Mouse (Mus musculus) CH12.LX (cell line): ENCODE results near the gene Syk.

ENCODE experiments used
- CTCF ChIP-seq, 2 experiments: IDR thresholded peaks in 1 of 2; conservative IDR thresholded peaks in 1 of 2; 2 replicates each; pipeline ENCODE4 v1.5.1; 2011 to 2012; ENCODE audit warnings: low read depth in 2 of 2, low read length in 2 of 2, improper control_type of control experiment in 1 of 2, inconsistent platforms in 1 of 2, mild to moderate bottlenecking in 1 of 2, moderate library complexity in 1 of 2
- EP300 ChIP-seq: IDR thresholded peaks from 2 replicates; pipeline ENCODE4 v1.6.1; 2011; ENCODE audit warnings: low read length, improper control_type of control experiment
- ETS1 ChIP-seq: conservative IDR thresholded peaks from 2 replicates; pipeline ENCODE4 v1.6.1; 2012; ENCODE audit warnings: low read depth, mild to moderate bottlenecking, inconsistent platforms, low read length, improper control_type of control experiment, moderate library complexity
- IRF4 ChIP-seq: IDR thresholded peaks from 2 replicates; pipeline ENCODE4 v1.6.1; 2014; ENCODE audit warnings: low read depth, mild to moderate bottlenecking, inconsistent platforms, low read length, improper control_type of control experiment
- MEF2A ChIP-seq: IDR thresholded peaks from 2 replicates; pipeline ENCODE4 v1.6.1; 2014; ENCODE audit warnings: low read depth, mild to moderate bottlenecking, inconsistent platforms, low read length, improper control_type of control experiment, borderline replicate concordance
- NELFE ChIP-seq: IDR thresholded peaks from 2 replicates; pipeline ENCODE4 v1.6.1; 2011; ENCODE audit warnings: low read depth, low read length, improper control_type of control experiment
- POLR2A ChIP-seq: IDR thresholded peaks from 2 replicates; pipeline ENCODE4 v1.6.1; 2011; ENCODE audit warnings: low read depth, mild to moderate bottlenecking, improper control_type of control experiment, low read length
- POLR2AphosphoS2 ChIP-seq: IDR thresholded peaks from 2 replicates; pipeline ENCODE4 v1.6.1; 2011; ENCODE audit warnings: low read depth, low read length, improper control_type of control experiment
- ZMIZ1 ChIP-seq: IDR thresholded peaks from 2 replicates; pipeline ENCODE4 v1.6.1; 2012; ENCODE audit warnings: low read depth, mild to moderate bottlenecking, inconsistent platforms, low read length, improper control_type of control experiment
- ZNF384 ChIP-seq: IDR thresholded peaks from 2 replicates; pipeline ENCODE4 v1.6.1; 2012; ENCODE audit warnings: low read depth, low read length, improper control_type of control experiment, inconsistent platforms

DNA sequence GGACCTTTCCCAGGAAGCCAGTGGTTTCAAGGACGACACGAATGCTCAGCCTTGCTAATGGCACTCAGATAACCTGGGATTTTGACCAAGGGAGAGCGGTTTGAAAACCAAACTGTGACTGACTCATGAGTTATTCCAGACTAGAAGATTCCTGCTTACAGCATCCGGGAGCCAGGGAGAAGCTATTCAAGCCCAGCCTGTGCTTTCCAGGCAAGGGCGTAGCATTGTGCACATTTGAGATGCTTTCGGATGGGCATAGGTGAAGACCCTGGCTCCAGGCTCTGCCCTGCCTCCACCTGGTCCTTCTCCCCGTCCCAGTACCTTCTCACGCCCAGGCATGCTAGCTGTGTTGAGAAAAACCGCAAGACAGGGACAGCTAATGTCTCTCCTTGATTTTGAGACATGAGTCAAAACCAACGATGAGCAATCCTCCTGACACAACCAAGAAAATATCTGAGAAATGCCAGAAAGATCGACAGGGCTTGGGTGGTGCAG lies 76.2 kb downstream of the Syk start:
- TF ChIP-seq CTCF (conservative IDR thresholded peaks at IDR 0.05 in 1 of 2, IDR thresholded peaks at IDR 0.05 in 1 of 2; ENCODE audit: low read depth in 2 of 2, low read length in 2 of 2) (no peak), POLR2AphosphoS2 (no peak), ZNF384 (no peak), IRF4 (no peak), EP300 (no peak), MEF2A (no peak), POLR2A (no peak), NELFE (no peak), ETS1 (no peak), ZMIZ1 (no peak)
